Mouse (Mus musculus) liver, postnatal 0 days (tissue): ENCODE results near the gene Gm156.

Experiments used
- CTCF ChIP-seq: sonication (generic); IDR thresholded peaks from 2 replicates; pipeline ENCODE4 v1.5.1; 2016; ENCODE audit warnings: antibody characterized with exemption, low read depth
- EP300 ChIP-seq: IDR thresholded peaks from 2 replicates; pipeline ENCODE4 v1.6.1; 2016; ENCODE audit warnings: antibody characterized with exemption, low read depth, mild to moderate bottlenecking

DNA sequence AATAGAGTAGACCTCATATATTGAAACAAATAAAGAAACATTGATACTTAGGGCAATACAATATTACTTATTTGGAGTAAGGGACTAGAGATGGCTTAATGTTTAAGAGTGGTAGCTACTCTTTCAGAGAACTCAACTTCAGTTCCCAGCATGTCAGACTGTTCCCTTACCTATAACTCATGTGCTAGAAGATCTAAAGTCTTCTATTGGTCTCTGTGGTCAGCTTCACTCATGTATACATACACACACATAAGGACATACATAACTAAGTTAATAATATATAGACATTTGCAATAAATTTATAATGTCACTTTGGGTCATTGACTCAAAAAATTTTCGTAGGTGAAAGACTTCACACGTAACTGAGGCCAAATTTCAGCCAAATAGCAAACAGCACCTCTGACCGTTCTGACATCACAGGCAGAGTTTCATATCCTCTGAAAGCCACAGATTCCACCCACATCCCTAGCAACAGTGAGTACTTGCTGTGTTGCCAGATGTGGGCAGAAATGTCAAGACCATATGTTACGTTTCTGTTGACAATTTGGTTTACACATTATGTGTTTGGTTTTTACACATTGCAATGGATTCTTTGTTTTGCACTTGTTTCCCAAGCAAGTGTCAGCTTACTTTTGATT is 36.9 kb downstream of the Gm156 start:
- TF ChIP-seq CTCF (no peak), EP300 (no peak)
